In the genomic region with DNA sequence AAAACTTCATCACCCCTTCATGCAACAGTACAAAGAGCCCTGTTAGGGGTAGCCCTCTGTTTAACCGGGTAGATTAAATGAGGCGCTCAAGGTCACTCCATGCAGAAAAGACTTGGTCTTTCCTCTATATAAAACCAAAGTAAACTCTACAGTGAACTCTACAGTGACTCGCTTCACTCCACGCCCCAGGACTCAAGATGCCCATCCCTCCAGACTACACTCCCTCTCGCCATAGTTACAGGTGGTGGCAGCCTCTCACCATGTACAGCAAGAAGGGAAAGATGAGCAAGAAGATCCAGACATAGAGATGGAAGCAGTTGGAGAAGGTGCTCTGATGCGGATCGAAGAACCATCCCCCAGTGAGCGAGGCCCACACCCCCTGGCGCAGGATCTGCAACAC, we compare ENCODE assay signal across 8 mouse cellular contexts. TPM values are rescaled to one million over a fixed set of nuclear protein-coding genes. Genes with fewer than 3 reads are reported as not detected.
DNase-seq lines count a peak whose midpoint lies in the region; ATAC-seq and TF ChIP-seq lines count a peak whose summit lies in the region.

No protein-coding gene starts in this region.

- H3K36me3 ChIP-seq in heart, adult 2 months (ENCODE audit: control insufficient read depth, insufficient read depth, low read length): no peaks in the 10 kb centered on the region
- H3K36me3 ChIP-seq in C2C12 (ENCODE audit: control insufficient read depth, insufficient read depth): peaks cover 33% of the 10 kb centered on the region
- H3K36me3 ChIP-seq in forebrain, embryonic 15.5 days: peaks cover 38% of the 10 kb centered on the region
- H3K36me3 ChIP-seq in liver, embryonic 15.5 days (replicated peaks): peaks cover 62% of the 10 kb centered on the region

- 22% methylated on average over 9 of the region's 9 CpGs for WGBS in heart, adult 2 months
- WGBS in forebrain, embryonic 15.5 days: 22% methylated on average over 9 of the region's 9 CpGs
- 22% methylated on average over 9 of the region's 9 CpGs for WGBS in liver, embryonic 15.5 days (ENCODE audit: insufficient replicate concordance)

- H3K4me3 ChIP-seq in heart, adult 2 months: peak overlapping the region; percentile 94
- H3K4me3 ChIP-seq in C2C12 (ENCODE audit: insufficient read depth, poor library complexity, severe bottlenecking): peak overlapping the region; percentile 89
- H3K4me3 ChIP-seq in forebrain, embryonic 15.5 days: peak overlapping the region; percentile 62
- H3K4me3 ChIP-seq in liver, embryonic 15.5 days (replicated peaks): peak overlapping the region; percentile 84

- intact Hi-C loops in heart, adult 2 months (cut with DNase I): loop anchor here (1.0 to 10.0 kb wide), 4 partner anchors 24 to 303 kb away; a partner anchor contains a TSS
- intact Hi-C loops in heart, postnatal 25 days (cut with DNase I): loop anchor here (2.0 kb wide), 1 partner anchor 23 kb away; no protein-coding TSS in a partner anchor

- no peaks in the 10 kb centered on the region for H3K9me3 ChIP-seq in forebrain, embryonic 15.5 days
- H3K9me3 ChIP-seq in liver, embryonic 15.5 days (replicated peaks): no peaks in the 10 kb centered on the region

- H3K9ac ChIP-seq in heart, adult 2 months (ENCODE audit: low read depth, low read length): peak overlapping the region; percentile 71
- H3K9ac ChIP-seq in forebrain, embryonic 15.5 days (replicated peaks): peak overlapping the region; percentile 62
- H3K9ac ChIP-seq in liver, embryonic 15.5 days: peak overlapping the region; percentile 90

- no peak for TF ChIP-seq EP300 in heart, adult 2 months (IDR thresholded peaks at IDR 0.05; ENCODE audit: insufficient read depth, low read depth, low read length)

- no peak for TF ChIP-seq CTCF in heart, adult 2 months (IDR thresholded peaks at IDR 0.05)
- no peak for TF ChIP-seq CTCF in C2C12 (IDR thresholded peaks at IDR 0.05; ENCODE audit: control insufficient read depth, insufficient read depth, insufficient read length)

- H3ac ChIP-seq in C2C12 (ENCODE audit: control insufficient read depth, insufficient read length, low read depth): peak overlapping the region; percentile 87

- TF ChIP-seq POLR2A in heart, adult 2 months (IDR thresholded peaks at IDR 0.05; ENCODE audit: insufficient read depth, low read depth, low read length): no peak

- H3K79me3 ChIP-seq in C2C12 (ENCODE audit: low read depth): peaks cover 36% of the 10 kb centered on the region

- no peak for DNase-seq in heart, adult 2 months
- no peak for DNase-seq in heart, postnatal 25 days (ENCODE audit: low spot score)
- DNase-seq in layer of hippocampus, adult 8-10 months (ENCODE audit: low spot score in 2 of 2): no peak
- DNase-seq in adrenal gland, postnatal 36 days: no peak
- no peak for DNase-seq in cerebellum, postnatal 14 days

- peak overlapping the region; percentile 100 for H3K4me2 ChIP-seq in forebrain, embryonic 15.5 days (replicated peaks)
- H3K4me2 ChIP-seq in liver, embryonic 15.5 days: peak overlapping the region; percentile 99

- H3K4me1 ChIP-seq in heart, adult 2 months (ENCODE audit: control insufficient read depth, insufficient read depth, low read length): peaks cover 4% of the 10 kb centered on the region
- peaks cover 43% of the 10 kb centered on the region for H3K4me1 ChIP-seq in forebrain, embryonic 15.5 days
- H3K4me1 ChIP-seq in liver, embryonic 15.5 days (replicated peaks): peaks cover 75% of the 10 kb centered on the region

- H3K79me2 ChIP-seq in heart, adult 2 months (replicated peaks; ENCODE audit: control insufficient read depth, insufficient read depth, low read length): peaks cover 7% of the 10 kb centered on the region
- peaks cover 46% of the 10 kb centered on the region for H3K79me2 ChIP-seq in C2C12 (ENCODE audit: control insufficient read depth, insufficient read depth)

- no peak for ATAC-seq in forebrain, embryonic 15.5 days (replicated peaks)
- no peak for ATAC-seq in liver, embryonic 15.5 days (ENCODE audit: insufficient read depth)

- H3K27ac ChIP-seq in heart, adult 2 months: peak overlapping the region; percentile 97
- peak overlapping the region; percentile 87 for H3K27ac ChIP-seq in forebrain, embryonic 15.5 days (replicated peaks)
- H3K27ac ChIP-seq in liver, embryonic 15.5 days (replicated peaks): peak overlapping the region; percentile 95

- H3K27me3 ChIP-seq in heart, adult 2 months (ENCODE audit: control insufficient read depth, insufficient read depth, low read length): no peaks in the 10 kb centered on the region
- no peaks in the 10 kb centered on the region for H3K27me3 ChIP-seq in C2C12 (ENCODE audit: control insufficient read depth, insufficient read depth, insufficient read length)
- no peaks in the 10 kb centered on the region for H3K27me3 ChIP-seq in forebrain, embryonic 15.5 days
- H3K27me3 ChIP-seq in liver, embryonic 15.5 days: no peaks in the 10 kb centered on the region

TF ChIP-seq in C2C12, 6 proteins besides CTCF, POLR2A, EP300 and RAD21:
- no peak for TF ChIP-seq CEBPB (IDR thresholded peaks at IDR 0.05; ENCODE audit: low read depth)
- no peak for TF ChIP-seq MAX (IDR thresholded peaks at IDR 0.05)
- no peak for TF ChIP-seq USF1 (IDR thresholded peaks at IDR 0.05; ENCODE audit: low read depth)
- TF ChIP-seq MYOG (IDR thresholded peaks at IDR 0.05; ENCODE audit: control insufficient read depth, extremely low read depth, insufficient read length): no peak
- TF ChIP-seq MYOD1 (IDR thresholded peaks at IDR 0.05; ENCODE audit: control insufficient read depth, insufficient read length, low read depth): no peak
- TF ChIP-seq FOSL1 (IDR thresholded peaks at IDR 0.05; ENCODE audit: insufficient read depth, low read length, poor library complexity, severe bottlenecking): no peak

RNA-seq across cellular contexts. Expression of a gene that starts 0.8 kb away (rescaled TPM):
- 10 to 100 TPM; 20.8 to 23.2 TPM for total RNA-seq in heart, adult 2 months (2021)
- 31.5 and 31.9 TPM in 2 replicates for polyA plus RNA-seq in heart, adult 2 months (2012; rRNA removed)
- 10 to 100 TPM; 24.0 to 30.4 TPM for total RNA-seq in heart, postnatal 25 days (2021)
- 24.2 TPM for polyA plus RNA-seq in C2C12 (2012; fragmentation: generic; extraction: Trizol)
- polyA plus RNA-seq in forebrain, embryonic 15.5 days (2015; fragmentation: Nextera tagmentation; extraction: Ambion mirVana): 12.2 and 13.0 TPM in 2 replicates
- polyA plus RNA-seq in liver, embryonic 15.5 days (2015; fragmentation: Nextera tagmentation; extraction: Ambion mirVana): 16.8 and 18.4 TPM in 2 replicates
- 10 to 100 TPM; 16.9 to 21.3 (median 18.7) TPM for total RNA-seq in layer of hippocampus, adult 8-10 months (2022)
- 10 to 100 TPM; 44.7 to 45.8 TPM for total RNA-seq in adrenal gland, postnatal 36 days (2021)

RNA-seq across cellular contexts. Expression of a gene that starts 1.0 kb away (rescaled TPM):
- total RNA-seq in heart, adult 2 months (2021): 10 to 100 TPM; 17.5 to 18.6 TPM
- 33.6 and 40.1 TPM in 2 replicates for polyA plus RNA-seq in heart, adult 2 months (2012; rRNA removed)
- 10 to 100 TPM; 17.8 to 18.0 TPM for total RNA-seq in heart, postnatal 25 days (2021)
- polyA plus RNA-seq in C2C12 (2012; fragmentation: generic; extraction: Trizol): 28.0 TPM
- polyA plus RNA-seq in forebrain, embryonic 15.5 days (2015; fragmentation: Nextera tagmentation; extraction: Ambion mirVana): 27.6 and 29.1 TPM in 2 replicates
- polyA plus RNA-seq in liver, embryonic 15.5 days (2015; fragmentation: Nextera tagmentation; extraction: Ambion mirVana): 9.2 and 12.1 TPM in 2 replicates
- 10 to 100 TPM; 74.5 to 80.9 (median 77.0) TPM for total RNA-seq in layer of hippocampus, adult 8-10 months (2022)
- total RNA-seq in adrenal gland, postnatal 36 days (2021): 100 to 1,000 TPM in 1 of 2 experiments, 10 to 100 TPM in 1; 89.5 to 108 TPM

RNA-seq across cellular contexts. Expression of a gene that starts 16.4 kb away (rescaled TPM):
- not detected for total RNA-seq in heart, adult 2 months (2021)
- not detected in 2 replicates for polyA plus RNA-seq in heart, adult 2 months (2012; rRNA removed)
- not detected for total RNA-seq in heart, postnatal 25 days (2021)
- 0.19 TPM for polyA plus RNA-seq in C2C12 (2012; fragmentation: generic; extraction: Trizol)
- 0.33 TPM in 1 of 2 replicates, not detected in the other for polyA plus RNA-seq in forebrain, embryonic 15.5 days (2015; fragmentation: Nextera tagmentation; extraction: Ambion mirVana)
- 0.15 and 0.28 TPM in 2 replicates for polyA plus RNA-seq in liver, embryonic 15.5 days (2015; fragmentation: Nextera tagmentation; extraction: Ambion mirVana)
- under 1 TPM in 1 of 4 experiments, not detected in 3; 0.43 TPM for total RNA-seq in layer of hippocampus, adult 8-10 months (2022)
- not detected for total RNA-seq in adrenal gland, postnatal 36 days (2021)

RNA-seq across cellular contexts. Expression of a gene that starts 24.2 kb away (rescaled TPM):
- total RNA-seq in heart, adult 2 months (2021): 10 to 100 TPM; 19.9 to 23.5 TPM
- 37.7 and 39.9 TPM in 2 replicates for polyA plus RNA-seq in heart, adult 2 months (2012; rRNA removed)
- total RNA-seq in heart, postnatal 25 days (2021): 10 to 100 TPM; 23.3 to 31.3 TPM
- polyA plus RNA-seq in C2C12 (2012; fragmentation: generic; extraction: Trizol): 22.9 TPM
- 14.1 and 15.5 TPM in 2 replicates for polyA plus RNA-seq in forebrain, embryonic 15.5 days (2015; fragmentation: Nextera tagmentation; extraction: Ambion mirVana)
- polyA plus RNA-seq in liver, embryonic 15.5 days (2015; fragmentation: Nextera tagmentation; extraction: Ambion mirVana): 28.2 and 32.5 TPM in 2 replicates
- 10 to 100 TPM; 16.2 to 20.4 (median 19.4) TPM for total RNA-seq in layer of hippocampus, adult 8-10 months (2022)
- 10 to 100 TPM; 40.5 to 57.2 TPM for total RNA-seq in adrenal gland, postnatal 36 days (2021)

RNA-seq across cellular contexts. Expression of a gene that starts 38.4 kb away (rescaled TPM):
- 100 to 1,000 TPM; 128 to 137 TPM for total RNA-seq in heart, adult 2 months (2021)
- 100 and 121 TPM in 2 replicates for polyA plus RNA-seq in heart, adult 2 months (2012; rRNA removed)
- 100 to 1,000 TPM; 140 to 149 TPM for total RNA-seq in heart, postnatal 25 days (2021)
- polyA plus RNA-seq in C2C12 (2012; fragmentation: generic; extraction: Trizol): 62.1 TPM
- polyA plus RNA-seq in forebrain, embryonic 15.5 days (2015; fragmentation: Nextera tagmentation; extraction: Ambion mirVana): 11.1 and 13.3 TPM in 2 replicates
- 110 and 121 TPM in 2 replicates for polyA plus RNA-seq in liver, embryonic 15.5 days (2015; fragmentation: Nextera tagmentation; extraction: Ambion mirVana)
- total RNA-seq in layer of hippocampus, adult 8-10 months (2022): 10 to 100 TPM; 12.4 to 17.8 (median 16.4) TPM
- 10 to 100 TPM; 30.8 to 38.3 TPM for total RNA-seq in adrenal gland, postnatal 36 days (2021)
